Mouse (Mus musculus) left cerebral cortex, postnatal 10 days (tissue): ENCODE measurements around the gene Bscl2. TPM values are rescaled to one million over a fixed set of nuclear protein-coding genes. Genes with fewer than 3 reads are reported as not detected.
A peak's percentile ranks its signal among the peaks of the same experiment; 100 is the strongest.
"Not testable (repeated sequence)": the region's sequence is repeated elsewhere in the genome, so short reads cannot be mapped to it uniquely, and the experiment has no call there.

Experiments
- DNase-seq, 2 experiments: peaks; one replicate each; pipeline ENCODE4 v3.0.0; 2021 to 2022; ENCODE audit warnings: low spot score in 2 of 2, mixed read lengths in 1 of 2; ENCODE audit errors: extremely low spot score in 1 of 2
- intact Hi-C: fragments of 180-260 bp; cut with DNase I; formaldehyde crosslinking; loops from one replicate; pipeline ENCODE4 v1.15.1; 2025
- total RNA-seq, 2 experiments: library from RNA; stranded (reverse); gene quantifications; 2 replicates each; pipeline ENCODE4 v1.2.3; 2021

The Bscl2 gene
- total RNA-seq, 2 experiments from 2014 or later = 96.1 to 97.0 TPM

DNA sequence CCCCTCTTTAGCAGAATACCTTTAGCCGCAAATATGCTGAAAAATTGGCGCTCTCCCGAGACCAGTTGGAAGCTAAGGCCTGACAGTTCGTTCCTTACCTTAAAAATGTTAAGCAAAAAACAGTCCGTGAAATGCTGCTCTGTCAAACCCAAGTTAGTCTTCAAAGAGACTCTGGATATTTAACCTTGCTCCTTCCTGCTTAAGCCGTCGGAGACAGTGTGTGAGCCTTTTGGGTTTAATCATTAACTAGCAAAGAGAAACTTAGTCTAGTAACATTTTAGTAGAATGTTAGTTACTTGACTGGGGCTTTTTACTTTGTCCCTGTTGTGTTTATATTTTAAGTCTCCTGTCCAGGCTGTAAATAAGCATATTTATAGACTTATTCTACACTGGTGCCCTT, 16.1 kb upstream of the Bscl2 start:
- intact Hi-C loops = no loop called here
- no peak for DNase-seq

DNA sequence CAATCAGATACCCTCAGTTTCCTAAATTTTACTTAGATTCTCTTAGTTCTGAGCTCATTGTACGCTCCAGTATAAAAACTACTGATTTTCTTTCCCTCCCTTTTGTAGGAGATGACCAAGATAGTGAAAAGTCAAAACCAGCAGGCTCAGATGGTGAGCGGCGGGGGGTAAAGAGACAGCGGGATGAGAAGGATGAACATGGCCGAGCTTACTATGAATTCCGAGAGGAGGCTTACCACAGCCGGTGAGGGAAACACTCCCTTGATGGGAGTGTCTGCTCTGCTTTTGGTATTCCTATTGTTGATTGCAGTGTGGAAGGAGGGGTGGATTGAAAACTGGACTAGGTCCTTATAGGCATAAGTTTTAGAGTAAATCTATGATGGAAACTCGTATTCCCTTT, 14.6 kb upstream of the Bscl2 start:
- intact Hi-C loops = no loop called here
- DNase-seq = no peak

DNA sequence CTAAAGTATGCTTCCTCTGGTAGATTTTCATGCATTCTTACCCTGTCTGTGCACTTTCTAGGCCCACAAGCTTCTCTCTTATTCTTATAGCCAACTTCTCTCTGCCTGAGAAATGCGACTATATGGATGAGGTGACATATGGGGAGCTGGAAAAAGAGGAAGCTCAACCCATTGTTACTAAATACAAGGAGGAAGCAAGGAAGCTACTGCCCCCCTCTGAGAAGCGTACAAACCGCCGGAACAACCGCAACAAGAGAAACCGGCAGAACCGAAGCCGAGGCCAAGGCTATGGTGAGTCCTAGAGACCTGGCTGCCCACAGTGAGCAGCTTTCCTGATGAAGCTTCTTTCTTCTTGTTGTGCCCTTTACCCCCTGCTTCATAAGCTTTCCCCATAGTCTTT, 7.6 kb upstream of the Bscl2 start, which contains the start of gene AC129217.1:
TSS of gene AC129217.1 (plus strand) at position 114 of the 400 bp plus-strand sequence.
- DNase-seq = no peak
- intact Hi-C loops = loop anchor here (5.0 kb wide), 1 partner anchor 83 kb away; no protein-coding TSS in a partner anchor

DNA sequence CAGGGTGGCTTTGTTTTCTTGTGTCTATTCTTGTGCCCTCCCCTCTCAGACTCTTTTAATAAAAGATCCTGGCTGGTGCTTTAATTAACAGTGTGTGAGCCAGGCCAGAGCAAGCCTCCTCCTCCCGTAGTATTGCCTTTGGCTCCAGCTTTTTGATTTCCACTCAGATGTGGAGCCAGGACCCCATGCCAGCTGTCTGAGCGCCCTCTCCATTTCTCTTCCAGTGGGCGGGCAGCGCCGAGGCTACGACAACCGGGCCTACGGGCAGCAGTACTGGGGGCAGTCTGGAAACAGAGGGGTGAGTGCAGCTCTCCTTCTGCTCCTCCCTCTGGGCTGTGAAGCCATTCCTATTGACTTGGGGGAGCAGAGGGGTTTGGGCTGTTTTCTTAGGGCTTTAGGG, 6.6 kb upstream of the Bscl2 start:
- DNase-seq = no peak
- intact Hi-C loops = no loop called here

DNA sequence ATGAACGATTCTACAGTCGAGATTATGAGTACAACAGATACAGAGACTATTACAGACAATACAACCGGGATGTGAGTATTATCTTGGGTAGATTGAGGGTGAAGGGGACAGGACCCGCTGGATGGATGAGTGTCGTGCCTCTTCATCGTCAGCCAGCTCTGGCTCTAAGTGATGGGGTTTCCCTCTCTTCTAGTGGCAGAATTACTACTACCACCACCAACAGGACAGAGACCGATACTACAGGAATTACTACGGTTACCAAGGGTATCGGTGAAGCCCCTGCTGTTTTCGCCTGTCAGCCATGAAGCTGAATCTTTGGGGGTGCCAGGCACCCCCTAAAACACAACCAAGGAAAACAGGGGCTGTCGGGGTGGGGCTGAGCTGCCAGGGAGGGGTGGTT, 6.0 kb upstream of the Bscl2 start:
- no peak for DNase-seq
- intact Hi-C loops = no loop called here

DNA sequence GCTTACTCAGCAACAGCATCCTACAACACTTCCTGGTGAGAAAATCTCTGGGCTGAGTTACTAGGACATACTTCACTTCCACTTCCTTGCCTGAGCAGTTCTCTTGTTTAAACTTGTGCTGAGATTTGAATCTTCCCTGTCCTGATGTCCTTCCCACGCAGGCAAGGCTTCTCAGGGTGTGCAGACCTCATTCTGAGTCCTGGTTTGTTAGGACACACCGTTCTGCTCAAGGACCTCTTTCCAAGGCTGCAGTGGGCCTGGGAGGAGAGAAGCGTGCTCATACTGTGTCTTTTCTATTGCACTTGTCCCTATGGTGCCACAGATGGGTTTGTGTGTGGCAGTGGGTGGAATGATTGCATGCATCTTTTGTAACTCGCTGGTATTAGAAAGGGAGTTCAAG, 4.3 kb upstream of the Bscl2 start:
- intact Hi-C loops = no loop called here
- no peak for DNase-seq

DNA sequence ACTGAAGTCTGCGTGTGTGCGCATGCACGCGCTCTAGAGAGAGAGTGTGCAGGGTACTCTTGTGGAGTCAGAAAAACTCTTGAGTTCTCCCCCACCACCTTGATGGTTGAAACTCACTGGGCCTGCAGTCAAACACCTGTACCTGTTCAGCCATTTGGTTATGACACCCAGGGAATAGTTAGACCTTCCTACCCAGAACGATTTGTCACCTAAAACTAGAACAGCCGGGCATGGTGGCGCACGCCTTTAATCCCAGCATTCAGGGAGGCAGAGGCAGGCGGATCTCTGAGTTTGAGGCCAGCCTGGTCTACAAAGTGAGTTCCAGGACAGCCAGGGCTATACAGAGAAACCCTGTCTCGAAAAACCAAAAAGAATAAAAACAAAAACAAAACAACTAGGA, 940 bp upstream of the Bscl2 start:
- intact Hi-C loops = not testable (repeated sequence)

DNA sequence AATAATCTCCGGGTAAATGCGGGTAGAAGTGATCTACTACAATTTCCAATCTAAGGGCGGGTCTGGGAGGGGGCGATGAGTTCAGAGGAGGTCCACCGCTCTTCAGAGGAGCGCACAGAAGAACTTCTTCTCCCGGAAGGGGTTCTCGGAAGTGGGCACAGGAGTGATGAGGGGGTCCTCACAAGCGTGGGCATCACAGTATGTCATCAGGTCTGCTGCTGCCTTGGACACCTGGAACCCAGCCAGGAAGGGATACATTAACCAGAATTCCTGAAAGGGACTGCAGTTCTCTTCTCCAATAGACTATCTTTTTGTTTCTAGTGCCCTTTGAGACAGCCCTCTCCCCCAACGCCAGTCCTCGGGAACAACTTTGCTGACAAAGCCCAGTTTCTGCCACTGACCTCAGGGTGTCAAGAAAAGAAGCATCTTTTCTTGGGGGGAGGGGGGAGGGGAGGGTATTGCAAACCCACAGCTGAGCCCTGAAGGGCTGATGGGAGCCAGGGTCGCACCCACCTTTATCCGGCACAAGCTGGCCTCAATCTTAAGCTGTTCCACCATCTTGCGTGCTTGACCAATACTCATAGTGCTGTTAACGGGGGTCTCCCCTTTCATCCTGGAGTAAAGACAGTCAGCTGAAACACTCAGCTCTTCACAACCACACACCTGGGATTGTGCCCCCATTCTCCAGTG, 919 bp downstream of the Bscl2 start:
- DNase-seq = peak in 1 of 2 experiments; percentile 77
- intact Hi-C loops = no loop called here

More for the DNA sequence above, 940 bp upstream of the Bscl2 start:
- DNase-seq = not testable (repeated sequence)

DNA sequence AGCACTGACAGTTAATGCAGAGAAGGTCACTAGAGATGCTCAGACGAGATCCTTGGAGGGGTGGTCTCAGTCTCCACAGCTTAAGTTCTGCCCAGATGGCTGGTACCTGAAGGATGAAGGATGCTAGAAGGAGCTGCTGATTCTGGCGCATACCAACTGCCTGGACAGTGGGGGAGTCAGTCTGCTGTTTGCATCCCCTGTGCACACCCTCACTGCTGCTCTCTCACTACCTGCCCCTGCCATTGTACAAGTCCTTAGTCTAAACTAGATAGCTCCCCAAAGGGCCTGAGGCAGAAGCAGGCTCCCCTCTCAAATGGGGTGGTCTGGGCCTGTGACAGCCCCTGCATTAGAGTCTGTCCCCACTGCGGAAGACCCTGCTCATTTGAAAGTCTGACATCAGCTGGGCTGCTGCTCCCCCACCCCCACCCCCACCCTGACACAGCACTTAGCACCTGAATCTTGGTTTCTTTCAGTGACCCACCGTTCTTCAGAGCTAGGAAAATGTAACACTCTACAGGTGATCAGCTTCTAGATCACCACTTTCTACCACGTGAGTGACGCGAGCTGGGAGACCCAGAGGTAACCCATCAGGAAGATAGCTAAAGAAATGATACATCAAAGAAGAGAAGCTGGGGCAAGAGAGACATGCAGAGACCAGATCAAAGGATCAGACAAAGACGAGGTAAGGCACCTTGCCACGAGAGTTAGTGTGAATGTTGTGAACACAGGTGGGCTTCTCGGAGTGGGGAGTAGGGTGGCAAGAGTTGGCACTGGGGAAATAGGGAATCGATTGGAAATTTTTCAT, 2.0 kb downstream of the Bscl2 start, which contains the start of gene Gng3:
TSS of gene Gng3 (minus strand) at position 92 of the 805 bp plus-strand sequence.
- intact Hi-C loops = no loop called here

DNA sequence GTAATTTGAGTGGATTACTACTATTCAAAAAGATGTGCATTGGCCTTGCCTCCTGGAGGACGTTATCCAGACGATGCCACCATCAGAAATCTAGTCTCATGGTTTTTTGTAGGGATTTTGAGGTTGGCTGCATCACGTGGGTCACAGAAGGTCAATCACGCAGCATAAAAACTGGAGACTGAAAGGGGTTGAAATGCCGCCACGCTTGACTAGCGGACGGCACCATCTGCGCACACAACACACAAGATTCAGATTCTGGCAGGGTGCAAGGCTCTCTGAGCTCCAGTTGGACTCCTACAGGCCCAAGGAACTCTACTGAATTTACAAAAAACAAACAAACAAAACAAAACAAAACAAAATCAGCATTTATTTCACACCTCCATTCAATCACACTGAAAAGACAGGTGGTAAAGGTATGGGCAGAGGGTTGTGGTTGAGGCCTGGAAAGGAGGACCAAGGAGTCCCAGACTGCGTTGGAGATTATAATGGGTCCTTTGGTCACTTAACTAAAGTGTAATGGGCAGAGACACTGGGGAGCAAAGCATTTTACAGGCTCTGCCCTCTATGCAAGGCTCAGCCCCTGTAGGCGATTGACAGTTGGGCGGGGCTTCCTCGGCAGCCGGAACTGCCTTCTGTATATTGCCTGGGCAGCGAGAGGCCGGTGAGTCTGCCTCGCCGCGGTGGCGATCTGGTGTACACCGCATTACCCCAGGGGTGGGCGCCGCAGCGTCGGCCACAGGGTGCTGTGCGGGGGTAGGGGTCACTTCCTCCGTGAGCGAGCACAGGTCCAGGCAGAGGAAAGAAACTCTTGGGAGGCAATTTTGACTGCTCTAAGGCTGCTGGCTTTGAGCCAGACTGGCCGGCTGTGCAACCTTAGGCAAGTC, 2.9 kb downstream of the Bscl2 start:
- DNase-seq = peak; percentile 50 to 88
- intact Hi-C loops = loop anchor here (5.0 kb wide), 1 partner anchor 57 kb away; the partner anchor contains the start of gene Ganab

More for the DNA sequence above, 2.0 kb downstream of the Bscl2 start, which contains the start of gene Gng3:
- peak; percentile 74 to 82 for DNase-seq

DNA sequence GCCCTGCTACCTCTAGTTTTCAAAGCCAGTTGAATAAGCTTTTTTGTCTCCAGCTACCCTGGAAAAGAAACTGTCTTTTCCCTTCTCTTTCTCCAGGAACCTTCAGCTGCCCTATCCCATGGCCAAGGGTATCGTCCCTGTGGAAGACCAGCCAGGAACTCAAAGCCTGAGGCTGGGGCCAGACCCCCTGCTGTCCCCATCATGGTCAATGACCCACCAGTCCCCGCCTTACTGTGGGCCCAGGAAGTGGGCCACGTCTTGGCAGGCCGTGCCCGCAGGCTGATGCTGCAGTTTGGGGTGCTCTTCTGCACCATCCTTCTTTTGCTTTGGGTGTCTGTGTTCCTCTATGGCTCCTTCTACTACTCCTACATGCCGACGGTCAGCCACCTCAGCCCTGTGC, 3.7 kb downstream of the Bscl2 start:
- intact Hi-C loops = loop anchor here (5.0 kb wide), 1 partner anchor 56 kb away; the partner anchor contains the start of gene Ganab
- no peak for DNase-seq

DNA sequence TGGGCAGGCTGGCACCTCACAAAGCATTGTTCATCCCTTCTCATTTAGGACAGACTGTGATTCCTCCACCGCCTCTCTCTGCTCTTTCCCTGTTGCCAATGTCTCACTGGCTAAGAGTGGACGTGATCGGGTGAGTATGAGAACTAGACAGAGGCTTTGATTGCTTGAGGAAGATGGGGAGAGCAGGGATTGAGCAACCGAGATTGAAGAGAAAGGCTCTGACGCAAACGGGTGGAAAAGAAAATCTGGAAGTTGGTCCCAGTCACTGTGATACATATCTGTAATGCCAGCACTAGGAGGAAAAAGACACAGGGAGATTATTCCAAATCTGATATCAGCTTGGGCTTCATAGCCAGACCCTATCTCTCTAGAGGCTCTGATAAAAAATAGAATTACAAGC, 5.7 kb downstream of the Bscl2 start:
- DNase-seq = no peak
- intact Hi-C loops = loop anchor here (5.0 kb wide), 1 partner anchor 54 kb away; the partner anchor contains the start of gene Ganab

DNA sequence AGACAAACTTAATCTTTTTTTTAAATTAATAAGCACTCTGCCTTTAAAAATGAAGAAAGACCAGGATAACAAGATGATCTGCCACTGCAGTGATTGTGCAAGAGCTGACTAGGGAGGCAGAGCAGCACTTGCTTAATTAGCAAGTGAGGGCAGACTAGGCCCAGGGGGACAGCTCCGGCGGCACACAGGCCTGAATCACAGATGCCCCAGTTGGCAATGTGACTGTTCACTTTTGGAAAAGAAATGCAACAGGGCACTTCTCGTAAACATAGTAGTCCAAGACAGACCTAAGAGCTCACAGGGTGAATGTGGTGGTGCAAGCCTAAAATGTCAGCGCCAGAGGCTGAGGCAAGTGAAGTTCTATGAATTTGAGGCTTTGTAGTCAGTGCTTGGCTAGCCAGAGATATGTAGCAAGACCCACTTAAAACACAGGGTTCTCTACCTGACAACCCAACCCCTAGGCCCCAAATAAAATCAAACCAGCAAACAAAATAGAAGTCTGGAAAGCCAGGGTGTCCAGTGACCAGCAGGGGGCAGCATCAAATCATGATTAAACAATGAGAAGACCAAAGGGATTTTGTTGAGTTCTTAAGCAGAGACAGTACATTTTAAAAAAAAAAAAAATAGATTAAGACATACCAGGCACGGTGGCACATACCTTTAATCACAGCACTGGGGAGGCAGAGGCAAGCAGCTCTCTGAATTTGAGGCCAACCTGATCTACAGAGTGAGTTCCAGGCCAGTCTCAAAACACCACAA, 7.3 kb downstream of the Bscl2 start:
- peak; percentile 69 to 84 for DNase-seq

DNA sequence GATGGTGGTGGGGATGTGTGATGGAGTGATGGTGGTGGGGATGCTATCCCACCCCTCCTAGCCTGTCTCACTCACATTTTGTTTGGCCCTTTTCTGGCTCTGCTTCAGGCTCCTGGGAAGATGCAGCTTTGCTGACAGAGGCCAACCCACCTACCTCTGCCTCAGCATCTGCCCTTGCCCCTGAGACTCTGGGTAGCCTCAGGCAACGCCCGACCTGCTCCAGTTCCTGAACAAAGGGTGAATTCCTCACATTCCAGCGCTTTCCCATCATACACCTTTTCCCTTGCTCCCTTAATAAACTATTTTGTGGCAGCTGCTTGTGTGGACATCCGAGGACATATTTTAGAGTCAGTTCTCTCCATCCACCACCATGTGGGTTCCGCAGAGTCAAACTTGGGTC, 11.1 kb downstream of the Bscl2 start:
- DNase-seq = no peak
- intact Hi-C loops = no loop called here

More for the DNA sequence above, 7.3 kb downstream of the Bscl2 start:
- intact Hi-C loops = loop anchor here (5.0 kb wide), 1 partner anchor 53 kb away; the partner anchor contains the start of gene Ganab

DNA sequence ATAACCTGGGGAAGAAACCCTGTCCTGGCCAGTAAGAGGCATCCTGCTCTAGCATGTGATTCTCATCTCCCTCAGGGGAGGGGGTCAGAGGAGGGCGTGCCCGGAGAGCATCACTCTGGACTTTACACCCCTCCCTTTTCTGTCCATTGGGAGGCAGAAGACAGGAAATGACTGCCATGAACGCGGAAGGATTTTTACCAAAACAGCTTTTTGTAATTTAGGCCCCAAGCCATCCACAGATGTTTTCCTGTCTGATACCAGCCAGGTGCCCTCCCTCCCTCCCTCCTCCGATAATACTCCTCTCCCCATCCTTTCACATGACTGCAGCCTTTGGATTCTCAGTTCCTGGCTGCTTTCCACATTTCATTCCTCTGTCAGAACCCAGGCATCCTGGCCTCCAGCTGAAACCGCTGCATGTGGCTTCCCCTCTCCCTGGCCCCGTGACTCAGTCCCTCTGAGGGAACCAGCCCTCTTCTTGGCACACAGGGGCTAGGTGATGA, 13.2 kb downstream of the Bscl2 start, which contains the start of gene Lrrn4cl:
TSS of gene Lrrn4cl (plus strand) at position 367 of the 500 bp plus-strand sequence.
- intact Hi-C loops = loop anchor here (10.0 kb wide), 1 partner anchor 234 kb away; the partner anchor contains the start of gene Scgb1a1
- peak in 1 of 2 experiments; percentile 65 for DNase-seq

DNA sequence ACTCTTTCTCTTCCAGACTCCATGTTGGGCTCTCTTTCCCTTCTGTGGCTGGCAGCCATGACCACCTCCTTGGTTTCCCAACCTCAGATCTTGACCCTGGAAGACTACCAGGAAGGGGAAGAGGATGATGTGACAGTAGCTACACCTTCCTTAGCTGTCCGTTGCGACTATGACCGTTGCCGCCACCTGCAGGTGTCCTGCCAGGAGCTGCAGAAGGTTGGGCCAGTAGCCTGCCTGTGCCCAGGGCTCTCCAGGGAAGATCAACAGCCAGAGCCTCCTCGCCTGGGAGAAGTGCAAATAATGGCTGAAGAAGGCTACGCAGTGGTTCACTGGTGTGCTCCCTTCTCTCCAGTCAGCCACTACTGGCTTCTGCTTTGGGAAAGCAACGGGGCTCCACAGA, 14.4 kb downstream of the Bscl2 start:
- DNase-seq = no peak
- intact Hi-C loops = loop anchor here (10.0 kb wide), 1 partner anchor 233 kb away; the partner anchor contains the start of gene Scgb1a1

DNA sequence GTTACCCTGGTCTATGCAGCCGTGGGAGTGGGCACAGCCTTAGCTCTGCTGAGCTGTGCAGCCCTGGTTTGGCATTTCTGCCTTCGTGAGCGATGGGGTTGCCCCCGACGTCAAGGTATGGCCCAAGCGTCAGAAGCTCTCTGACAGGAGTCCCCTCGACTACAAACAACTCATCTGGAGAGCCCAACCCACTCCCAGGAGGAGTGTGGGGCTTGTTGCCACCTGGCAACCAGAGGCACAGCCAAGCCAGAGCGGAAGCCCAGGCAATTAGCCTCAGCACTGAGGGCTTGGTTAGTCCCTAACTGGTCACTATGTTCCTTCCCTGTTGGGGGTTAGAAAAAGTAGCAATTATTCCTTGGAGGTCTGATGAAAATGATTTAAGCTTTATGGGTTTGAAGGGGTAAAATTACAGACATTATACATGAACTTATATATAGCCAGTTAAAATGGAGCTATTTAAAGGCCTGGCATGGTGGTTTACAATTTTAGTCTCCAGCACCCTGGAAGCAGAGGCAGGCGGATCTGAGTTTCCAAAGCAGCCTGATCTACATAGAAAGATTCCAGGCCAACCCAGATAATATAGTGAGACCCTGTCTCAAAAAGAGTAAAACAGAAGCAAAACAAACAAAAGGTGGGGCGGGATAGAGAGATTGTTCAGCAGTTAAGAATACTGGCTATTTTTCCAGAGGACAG, 15.1 kb downstream of the Bscl2 start:
- intact Hi-C loops = loop anchor here (10.0 kb wide), 1 partner anchor 232 kb away; the partner anchor contains the start of gene Scgb1a1

More for the DNA sequence above, 15.1 kb downstream of the Bscl2 start:
- DNase-seq = no peak
